Mouse (Mus musculus) ES-Bruce4 (cell line): ENCODE data around the gene Prcp. TPM values are rescaled to one million over a fixed set of nuclear protein-coding genes. Genes with fewer than 3 reads are reported as not detected.

Experiments used
- H3K27ac ChIP-seq: 2 replicates; pipeline ENCODE4 v1.5.1; 2012; ENCODE audit warnings: low read length, inconsistent platforms; ENCODE audit not compliant: insufficient read depth
- H3K27me3 ChIP-seq: 2 replicates; pipeline ENCODE4 v1.6.1; 2012; ENCODE audit warnings: mild to moderate bottlenecking, low read length, inconsistent platforms; ENCODE audit not compliant: control insufficient read depth, poor library complexity, insufficient read depth, severe bottlenecking
- H3K36me3 ChIP-seq: 2 replicates; pipeline ENCODE4 v1.6.1; 2012; ENCODE audit warnings: inconsistent platforms, mild to moderate bottlenecking, low read length, moderate library complexity; ENCODE audit not compliant: control insufficient read depth, poor library complexity, insufficient read depth, severe bottlenecking
- H3K4me1 ChIP-seq: one replicate; pipeline ENCODE4 v1.8.1; 2011; ENCODE audit warnings: low read length; ENCODE audit not compliant: control insufficient read depth, insufficient read depth
- H3K4me3 ChIP-seq: 2 replicates; pipeline ENCODE4 v1.5.1; 2011; ENCODE audit warnings: low read depth, mild to moderate bottlenecking, low read length
- H3K9ac ChIP-seq: 2 replicates; pipeline ENCODE4 v1.6.1; 2012; ENCODE audit warnings: low read depth, mild to moderate bottlenecking, inconsistent platforms; ENCODE audit not compliant: poor library complexity, severe bottlenecking
- H3K9me3 ChIP-seq: replicated peaks from 2 replicates; pipeline ENCODE4 v1.6.1; 2012; ENCODE audit warnings: mild to moderate bottlenecking, low read length, inconsistent platforms; ENCODE audit not compliant: control insufficient read depth, poor library complexity, insufficient read depth, severe bottlenecking
- CTCF ChIP-seq: IDR thresholded peaks from one replicate; pipeline ENCODE4 v1.8.1; 2011; ENCODE audit warnings: low read depth, low read length
- EP300 ChIP-seq: IDR thresholded peaks from 2 replicates; pipeline ENCODE4 v1.6.1; 2011; ENCODE audit warnings: low read depth, low read length; ENCODE audit not compliant: insufficient read depth
- POLR2A ChIP-seq: IDR thresholded peaks from one replicate; pipeline ENCODE4 v1.8.1; 2011; ENCODE audit warnings: low read length; ENCODE audit not compliant: insufficient read depth
- polyA plus RNA-seq: library from polyadenylated mRNA; stranded (reverse); fragments of >200 nt; gene quantifications from 2 replicates; pipeline ENCODE4 v1.2.4, GENCODE M21; 2011; ENCODE audit warnings: low read depth; ENCODE audit not compliant: missing spikeins, insufficient read depth, insufficient read length

Gene Prcp
- polyA plus RNA-seq: 38.8 and 40.5 TPM in 2 replicates

- TF ChIP-seq POLR2A: no peak
- no peak for TF ChIP-seq EP300
- peak; percentile 82 for TF ChIP-seq CTCF
These were observed at the start of gene Prcp, which contains the start of gene Ddias for GRCm38 (mm10) chr7:92874116-92874675. Gene Prcp (plus strand): TSS chr7:92874470. Gene Ddias (minus strand): TSS chr7:92874247.

GRCm38 (mm10) chr7:92826248-92826647, 48.0 kb upstream of the Prcp start:
- no peaks in the 10 kb centered on the region for H3K9me3 ChIP-seq
- no peak for TF ChIP-seq EP300
- TF ChIP-seq POLR2A: no peak
- H3K36me3 ChIP-seq: no peaks in the 10 kb centered on the region
- H3K27me3 ChIP-seq: no peaks in the 10 kb centered on the region
- no peaks in the 10 kb centered on the region for H3K4me1 ChIP-seq
- no peak overlapping the region for H3K9ac ChIP-seq
- no peak overlapping the region for H3K4me3 ChIP-seq
- H3K27ac ChIP-seq: no peak overlapping the region

More at GRCm38 (mm10) chr7:92874116-92874675, at the start of gene Prcp, which contains the start of gene Ddias:
- Histone ChIP-seq H3K4me1 (peaks cover 4% of the 10 kb centered on the region), H3K27ac (peak within 1 kb of the TSS; percentile 96), H3K4me3 (peak within 1 kb of the TSS; percentile 99), H3K27me3 (no peaks in the 10 kb centered on the region), H3K36me3 (peaks cover 27% of the 10 kb centered on the region), H3K9me3 (no peaks in the 10 kb centered on the region), H3K9ac (peak within 1 kb of the TSS; percentile 88)

- Histone ChIP-seq H3K36me3 (no peaks in the 10 kb centered on the region), H3K27me3 (no peaks in the 10 kb centered on the region), H3K9me3 (no peaks in the 10 kb centered on the region), H3K9ac (no peak overlapping the region), H3K27ac (no peak overlapping the region), H3K4me1 (no peaks in the 10 kb centered on the region), H3K4me3 (no peak overlapping the region)
- TF ChIP-seq POLR2A (no peak), CTCF (no peak), EP300 (no peak)
These were observed 46.3 kb upstream of the Prcp start for GRCm38 (mm10) chr7:92827981-92828380.

GRCm38 (mm10) chr7:92832395-92832794, 41.9 kb upstream of the Prcp start:
- Histone ChIP-seq H3K4me1 (no peaks in the 10 kb centered on the region), H3K27ac (no peak overlapping the region)

GRCm38 (mm10) chr7:92834391-92834790, 39.9 kb upstream of the Prcp start:
- Histone ChIP-seq H3K27me3 (no peaks in the 10 kb centered on the region), H3K4me3 (no peak overlapping the region), H3K4me1 (no peaks in the 10 kb centered on the region), H3K36me3 (no peaks in the 10 kb centered on the region), H3K9ac (no peak overlapping the region), H3K27ac (no peak overlapping the region), H3K9me3 (no peaks in the 10 kb centered on the region)
- no peak for TF ChIP-seq CTCF
- TF ChIP-seq EP300: no peak
- TF ChIP-seq POLR2A: no peak

More at GRCm38 (mm10) chr7:92832395-92832794, 41.9 kb upstream of the Prcp start:
- Histone ChIP-seq H3K36me3 (no peaks in the 10 kb centered on the region), H3K9me3 (no peaks in the 10 kb centered on the region), H3K27me3 (no peaks in the 10 kb centered on the region), H3K9ac (no peak overlapping the region), H3K4me3 (no peak overlapping the region)
- TF ChIP-seq CTCF (no peak), EP300 (no peak), POLR2A (no peak)

GRCm38 (mm10) chr7:92836447-92836846, 37.8 kb upstream of the Prcp start:
- Histone ChIP-seq H3K27me3 (no peaks in the 10 kb centered on the region), H3K4me3 (no peak overlapping the region), H3K27ac (no peak overlapping the region), H3K9me3 (no peaks in the 10 kb centered on the region), H3K36me3 (no peaks in the 10 kb centered on the region), H3K9ac (no peak overlapping the region), H3K4me1 (no peaks in the 10 kb centered on the region)
- TF ChIP-seq CTCF: no peak
- TF ChIP-seq EP300: no peak
- no peak for TF ChIP-seq POLR2A
